Mouse (Mus musculus): ENCODE data around the gene Pgd. TPM values are rescaled to one million over a fixed set of nuclear protein-coding genes. Genes with fewer than 3 reads are reported as not detected.
A peak's percentile ranks its signal among the peaks of the same experiment; 100 is the strongest.

The Pgd gene
- polyA plus RNA-seq, 1 experiment from 2014 or later, result 94.6 TPM

DNA sequence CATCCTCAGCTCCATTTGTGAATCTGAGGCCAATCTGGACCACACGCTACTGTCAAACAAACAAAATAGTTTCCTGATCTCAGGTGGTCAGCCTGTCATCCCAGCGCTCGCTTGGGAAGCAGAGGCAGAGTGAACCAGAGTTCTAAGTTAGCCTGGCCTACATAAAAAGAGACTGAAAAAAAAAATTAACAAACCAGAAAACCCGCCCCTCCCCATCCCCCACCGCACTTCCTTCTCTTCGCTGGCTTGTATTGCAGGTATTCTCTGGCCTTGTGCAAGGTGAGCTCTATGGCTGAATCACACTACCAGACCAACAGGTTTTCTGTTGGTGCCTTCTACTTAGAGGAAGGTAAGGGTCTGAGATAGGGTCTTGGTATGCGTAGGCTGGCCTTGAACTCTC, 19.0 kb downstream of the Pgd start:
- Histone ChIP-seq H3K4me2 (ENCODE audit: low read length) (no peak overlapping the region), H3K27ac (ENCODE audit: low read length) (no peak overlapping the region), H3K9me3 (ENCODE audit: control insufficient read depth, low read length) (no peaks in the 10 kb centered on the region), H3K27me3 (replicated peaks; ENCODE audit: control insufficient read depth, insufficient read depth, low read length) (no peaks in the 10 kb centered on the region), H3K4me3 (replicated peaks; ENCODE audit: low read length) (no peak overlapping the region), H3K36me3 (ENCODE audit: control insufficient read depth, insufficient read depth) (peaks cover 14% of the 10 kb centered on the region), H3K9ac (replicated peaks; ENCODE audit: low read depth, low read length) (no peak overlapping the region), H3K4me1 (replicated peaks; ENCODE audit: control insufficient read depth, insufficient read depth, low read length) (no peaks in the 10 kb centered on the region)
- 86% methylated on average over 7 of the region's 7 CpGs for WGBS
- no peak for ATAC-seq

DNA sequence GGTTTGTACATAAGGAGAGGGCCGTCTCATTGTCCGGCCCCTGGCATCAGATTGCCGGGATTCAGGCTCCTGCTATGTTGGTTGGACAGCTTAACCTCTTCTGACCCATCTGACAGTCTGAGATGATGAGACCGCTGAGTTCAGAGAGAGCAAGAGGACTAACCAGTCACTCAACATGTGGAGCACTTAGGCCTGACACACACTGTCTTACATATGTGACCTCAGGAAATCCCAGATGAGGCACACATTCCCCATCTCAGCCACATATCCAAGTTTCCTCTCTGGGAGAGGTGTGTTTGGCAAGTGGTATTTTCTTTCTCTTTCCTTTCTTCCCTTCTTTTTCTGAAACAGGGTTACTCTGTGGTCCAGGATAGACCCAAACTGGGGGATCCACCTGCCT, 21.4 kb downstream of the Pgd start:
- Histone ChIP-seq H3K4me3 (replicated peaks; ENCODE audit: low read length) (no peak overlapping the region), H3K4me2 (ENCODE audit: low read length) (no peak overlapping the region), H3K9ac (replicated peaks; ENCODE audit: low read depth, low read length) (no peak overlapping the region; the same call in 1 of the 2 replicates), H3K9me3 (ENCODE audit: control insufficient read depth, low read length) (no peaks in the 10 kb centered on the region), H3K4me1 (replicated peaks; ENCODE audit: control insufficient read depth, insufficient read depth, low read length) (no peaks in the 10 kb centered on the region), H3K27ac (ENCODE audit: low read length) (no peak overlapping the region), H3K27me3 (replicated peaks; ENCODE audit: control insufficient read depth, insufficient read depth, low read length) (no peaks in the 10 kb centered on the region), H3K36me3 (ENCODE audit: control insufficient read depth, insufficient read depth) (0 out of 2 replicates have a peak, but pooled peaks cover 5% of the 10 kb centered on the region)
- WGBS, result 78% methylated on average over 4 of the region's 4 CpGs
- no peak for ATAC-seq

DNA sequence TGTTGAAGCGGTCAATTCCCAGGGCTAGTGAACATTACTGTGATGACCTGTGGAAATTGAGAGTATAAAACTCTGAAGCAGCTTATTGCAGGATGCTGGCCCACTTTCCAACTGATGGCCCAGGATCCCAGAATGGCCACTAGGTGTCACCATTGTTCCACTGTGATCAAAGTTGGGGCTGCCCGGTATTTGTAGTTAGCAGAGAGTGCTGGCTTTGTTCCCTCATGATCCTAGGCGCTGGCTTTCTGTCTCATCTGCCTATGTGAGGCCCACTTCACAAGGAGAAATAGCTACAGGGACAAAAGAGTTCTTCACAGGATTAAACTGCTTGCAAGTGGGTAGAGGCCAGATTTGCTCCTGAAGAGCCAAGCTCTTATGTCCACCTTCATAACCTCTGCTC, 22.1 kb downstream of the Pgd start:
- peak; percentile 91 for ATAC-seq
- no peak overlapping the region for H3K4me2 ChIP-seq (ENCODE audit: low read length)
- no peak overlapping the region for H3K4me3 ChIP-seq (replicated peaks; ENCODE audit: low read length)
- no peaks in the 10 kb centered on the region for H3K36me3 ChIP-seq (ENCODE audit: control insufficient read depth, insufficient read depth)
- WGBS, result 7% methylated on average over 3 of the region's 3 CpGs
- H3K9me3 ChIP-seq (ENCODE audit: control insufficient read depth, low read length), result no peaks in the 10 kb centered on the region
- peak overlapping the region; percentile 72 for H3K27ac ChIP-seq (ENCODE audit: low read length)
- no peaks in the 10 kb centered on the region for H3K4me1 ChIP-seq (replicated peaks; ENCODE audit: control insufficient read depth, insufficient read depth, low read length)
- H3K9ac ChIP-seq (replicated peaks; ENCODE audit: low read depth, low read length), result peak overlapping the region; percentile 29; the same call in 1 of the 2 replicates
- no peaks in the 10 kb centered on the region for H3K27me3 ChIP-seq (replicated peaks; ENCODE audit: control insufficient read depth, insufficient read depth, low read length)

DNA sequence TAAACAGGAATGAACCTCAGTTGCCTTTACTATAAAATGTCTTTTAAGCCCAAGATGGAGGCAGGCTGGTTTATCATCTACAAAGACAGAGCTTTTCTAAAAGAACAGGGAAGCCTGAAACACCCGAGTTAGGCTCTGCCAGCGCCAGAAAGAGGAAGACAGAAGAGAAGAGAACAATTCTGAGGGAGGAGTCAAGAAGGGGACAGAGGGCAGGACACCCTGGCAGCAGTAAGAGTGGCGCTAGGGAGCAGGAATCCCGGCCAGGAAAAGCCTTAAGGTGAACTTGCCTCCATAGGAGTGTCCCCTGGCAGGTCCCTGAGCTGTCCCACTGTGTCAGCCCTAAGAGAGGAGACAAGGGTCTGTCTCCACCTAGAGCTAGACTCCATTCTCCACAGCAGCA, 23.0 kb downstream of the Pgd start:
- WGBS, result 29% methylated on average over 4 of the region's 4 CpGs
- no peak for ATAC-seq

DNA sequence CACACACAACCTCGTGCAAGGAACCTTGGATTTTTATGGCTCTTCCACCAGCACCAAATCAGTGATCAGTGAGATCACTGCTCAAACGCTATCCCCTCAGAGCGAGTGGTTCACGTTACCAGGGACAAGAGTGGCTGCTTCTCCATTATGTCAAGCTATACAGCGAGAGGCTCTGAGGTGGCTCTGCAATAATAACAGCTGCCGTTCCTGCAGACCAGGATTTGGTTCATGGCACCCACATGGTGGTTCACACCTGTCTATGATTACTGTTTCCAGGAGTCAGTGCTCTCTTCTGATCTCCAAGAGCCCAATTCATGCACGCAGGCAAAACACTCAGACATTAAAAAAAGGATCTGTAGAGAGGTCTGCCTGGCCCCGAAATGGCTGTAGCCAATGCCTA, 28.1 kb downstream of the Pgd start:
- H3K9ac ChIP-seq (replicated peaks; ENCODE audit: low read depth, low read length), result no peak overlapping the region
- 82% methylated on average over 8 of the region's 8 CpGs for WGBS
- no peaks in the 10 kb centered on the region for H3K9me3 ChIP-seq (ENCODE audit: control insufficient read depth, low read length)
- no peak overlapping the region for H3K27ac ChIP-seq (ENCODE audit: low read length)
- no peak for ATAC-seq
- no peaks in the 10 kb centered on the region for H3K27me3 ChIP-seq (replicated peaks; ENCODE audit: control insufficient read depth, insufficient read depth, low read length)
- no peak overlapping the region for H3K4me3 ChIP-seq (replicated peaks; ENCODE audit: low read length)
- H3K4me1 ChIP-seq (replicated peaks; ENCODE audit: control insufficient read depth, insufficient read depth, low read length), result peaks cover 7% of the 10 kb centered on the region
- H3K36me3 ChIP-seq (ENCODE audit: control insufficient read depth, insufficient read depth), result no peaks in the 10 kb centered on the region
- no peak overlapping the region for H3K4me2 ChIP-seq (ENCODE audit: low read length)

More for the DNA sequence above, 23.0 kb downstream of the Pgd start:
- Histone ChIP-seq H3K4me3 (replicated peaks; ENCODE audit: low read length) (no peak overlapping the region), H3K27ac (ENCODE audit: low read length) (no peak overlapping the region), H3K27me3 (replicated peaks; ENCODE audit: control insufficient read depth, insufficient read depth, low read length) (no peaks in the 10 kb centered on the region), H3K9ac (replicated peaks; ENCODE audit: low read depth, low read length) (no peak overlapping the region), H3K36me3 (ENCODE audit: control insufficient read depth, insufficient read depth) (no peaks in the 10 kb centered on the region), H3K9me3 (ENCODE audit: control insufficient read depth, low read length) (no peaks in the 10 kb centered on the region), H3K4me2 (ENCODE audit: low read length) (no peak overlapping the region), H3K4me1 (replicated peaks; ENCODE audit: control insufficient read depth, insufficient read depth, low read length) (no peaks in the 10 kb centered on the region)

DNA sequence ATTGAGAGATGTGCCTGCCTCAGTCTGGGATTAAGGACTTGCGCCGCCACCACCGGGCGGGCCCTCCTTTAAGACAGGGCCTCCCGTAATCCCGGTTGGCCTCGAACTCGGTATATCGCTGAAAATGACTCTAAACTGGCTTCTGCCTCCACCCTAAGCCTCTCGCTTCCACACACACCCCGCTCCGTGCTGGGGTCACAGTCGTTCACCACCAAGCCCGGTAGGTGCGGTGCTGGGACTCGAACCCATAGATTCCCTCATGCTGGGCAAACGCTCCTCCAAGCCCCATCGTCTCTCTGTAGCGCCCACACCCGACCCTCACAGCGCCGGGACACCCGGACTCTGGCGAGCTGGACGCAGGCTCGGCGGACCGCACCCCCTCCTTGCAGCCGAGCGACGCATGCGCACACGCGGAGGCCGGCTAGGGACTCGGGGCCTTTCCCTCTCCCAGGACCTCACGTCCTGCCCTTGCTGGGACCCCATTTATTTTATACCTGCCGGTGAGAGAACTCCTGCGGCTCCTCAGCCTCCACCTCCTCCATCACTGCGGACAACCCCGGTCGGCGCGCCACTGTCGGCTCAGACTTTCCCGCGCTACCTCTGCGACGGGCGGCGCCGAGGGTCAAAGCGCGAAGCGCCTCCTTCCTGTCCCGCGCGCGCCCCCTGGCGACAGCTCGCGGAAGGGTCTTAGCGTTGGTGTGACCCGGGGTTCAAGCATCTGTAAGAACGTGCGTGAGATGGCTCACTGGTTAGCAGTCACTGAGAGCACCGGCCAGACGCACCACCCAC, 29.4 kb downstream of the Pgd start, which contains the start of gene Cenps:
Gene Cenps, minus strand, starts transcription at position 648 of the 789 bp plus-strand sequence.
- H3K27me3 ChIP-seq (replicated peaks; ENCODE audit: control insufficient read depth, insufficient read depth, low read length), result no peaks in the 10 kb centered on the region

DNA sequence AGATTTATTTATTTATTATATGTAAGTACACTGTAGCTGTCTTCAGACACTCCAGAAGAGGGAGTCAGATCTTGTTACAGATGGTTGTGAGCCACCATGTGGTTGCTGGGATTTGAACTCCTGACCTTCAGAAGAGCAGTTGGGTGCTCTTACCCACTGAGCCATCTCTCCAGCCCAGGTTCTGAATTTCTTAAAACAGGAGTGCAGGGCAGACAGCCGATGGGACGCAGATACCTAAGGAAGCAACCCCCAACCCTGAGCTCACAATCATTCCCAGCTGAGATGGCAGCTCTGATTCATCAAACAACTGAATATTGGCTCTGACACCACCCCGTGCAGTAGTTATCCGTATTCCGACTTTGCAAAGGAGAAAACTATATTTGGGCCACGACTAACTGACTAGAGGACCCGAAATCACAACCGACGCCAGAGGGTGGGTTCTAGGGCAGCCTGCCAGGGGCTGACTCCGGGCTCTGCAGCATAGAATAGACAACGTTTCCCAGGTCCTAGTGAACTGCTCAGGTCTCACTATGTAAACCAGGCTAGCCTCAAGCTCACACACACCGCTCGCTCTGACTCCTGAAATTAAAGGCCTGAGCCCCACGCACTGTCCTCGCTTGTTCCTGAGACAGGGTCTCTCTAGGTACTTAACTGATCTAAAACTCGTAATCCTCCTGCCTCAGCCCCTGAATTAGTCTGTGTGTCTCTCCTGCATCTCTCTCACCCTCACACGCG, 30.3 kb downstream of the Pgd start:
- 0 out of 2 replicates have a peak, but pooled peaks have one; percentile 4 for ATAC-seq
- Histone ChIP-seq H3K9ac (replicated peaks; ENCODE audit: low read depth, low read length) (peak overlapping the region; percentile 74; the same call in 1 of the 2 replicates), H3K36me3 (ENCODE audit: control insufficient read depth, insufficient read depth) (peaks cover 1% of the 10 kb centered on the region; the same call in 1 of the 2 replicates), H3K27me3 (replicated peaks; ENCODE audit: control insufficient read depth, insufficient read depth, low read length) (no peaks in the 10 kb centered on the region), H3K9me3 (ENCODE audit: control insufficient read depth, low read length) (no peaks in the 10 kb centered on the region), H3K4me3 (replicated peaks; ENCODE audit: low read length) (peak overlapping the region; percentile 74), H3K4me2 (ENCODE audit: low read length) (peak overlapping the region; percentile 72), H3K27ac (ENCODE audit: low read length) (no peak overlapping the region), H3K4me1 (replicated peaks; ENCODE audit: control insufficient read depth, insufficient read depth, low read length) (peaks cover 7% of the 10 kb centered on the region)
- 57% methylated on average over 18 of the region's 18 CpGs for WGBS

More for the DNA sequence above, 29.4 kb downstream of the Pgd start, which contains the start of gene Cenps:
- ATAC-seq, result peak; percentile 91
- H3K27ac ChIP-seq (ENCODE audit: low read length), result peak within 1 kb of the TSS; percentile 49
- WGBS, result under 1% methylated on average over 68 of the region's 68 CpGs
- H3K4me2 ChIP-seq (ENCODE audit: low read length), result peak within 1 kb of the TSS; percentile 72
- H3K9me3 ChIP-seq (ENCODE audit: control insufficient read depth, low read length), result no peaks in the 10 kb centered on the region
- peak within 1 kb of the TSS; percentile 74 for H3K4me3 ChIP-seq (replicated peaks; ENCODE audit: low read length)
- peaks cover 7% of the 10 kb centered on the region for H3K4me1 ChIP-seq (replicated peaks; ENCODE audit: control insufficient read depth, insufficient read depth, low read length)
- H3K36me3 ChIP-seq (ENCODE audit: control insufficient read depth, insufficient read depth), result no peaks in the 10 kb centered on the region
- peak within 1 kb of the TSS; percentile 74 for H3K9ac ChIP-seq (replicated peaks; ENCODE audit: low read depth, low read length)

DNA sequence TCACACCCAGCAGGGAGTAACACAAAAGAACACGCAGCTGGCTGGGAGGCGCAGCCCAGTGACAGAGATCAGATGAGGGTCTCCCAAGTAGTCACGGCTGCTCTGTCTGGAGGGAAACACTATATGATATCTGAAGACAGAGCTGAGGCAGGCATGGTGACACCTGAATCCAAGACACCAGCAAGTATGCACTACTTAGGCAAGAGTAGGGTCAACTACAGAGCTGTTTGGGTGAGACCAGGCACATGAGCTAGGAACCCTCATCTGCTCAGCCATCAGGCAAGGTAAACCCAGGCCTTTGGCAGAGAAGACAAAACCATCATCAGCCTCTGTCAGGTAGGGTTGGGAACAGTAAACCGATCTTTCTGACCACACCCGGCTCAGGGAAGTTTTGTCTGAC, 33.2 kb downstream of the Pgd start:
- no peak for ATAC-seq
- Histone ChIP-seq H3K4me1 (replicated peaks; ENCODE audit: control insufficient read depth, insufficient read depth, low read length) (peaks cover 7% of the 10 kb centered on the region), H3K9me3 (ENCODE audit: control insufficient read depth, low read length) (no peaks in the 10 kb centered on the region), H3K4me2 (ENCODE audit: low read length) (no peak overlapping the region), H3K36me3 (ENCODE audit: control insufficient read depth, insufficient read depth) (peaks cover 2% of the 10 kb centered on the region; the same call in 1 of the 2 replicates), H3K27ac (ENCODE audit: low read length) (no peak overlapping the region), H3K9ac (replicated peaks; ENCODE audit: low read depth, low read length) (no peak overlapping the region), H3K4me3 (replicated peaks; ENCODE audit: low read length) (no peak overlapping the region), H3K27me3 (replicated peaks; ENCODE audit: control insufficient read depth, insufficient read depth, low read length) (no peaks in the 10 kb centered on the region)
- WGBS, result 78% methylated on average over 5 of the region's 5 CpGs
